Mouse (Mus musculus) v-Abl transformed pro-B cells (cell line): ENCODE results near the gene Nckap5l.

Experiments used
- in situ Hi-C, 2 experiments: fragments of 400-800 bp; cut with MboI; formaldehyde crosslinking; loops; one replicate each; pipeline ENCODE4 v1.15.1; 2025; ENCODE audit not compliant: unreplicated experiment in 2 of 2

Gene Nckap5l

GRCm38 (mm10) chr15:99457606-99458401 lies at the start of gene Nckap5l:
TSS of gene Nckap5l (minus strand) at chr15:99457748.
- in situ Hi-C loops = no loop called here

GRCm38 (mm10) chr15:99505324-99506095 lies 48.0 kb upstream of the Nckap5l start:
- in situ Hi-C loops = loop anchor here in 1 of 2 experiments (25.0 kb wide), 1 partner anchor 1518 kb away; no protein-coding TSS in a partner anchor

- in situ Hi-C loops = loop anchor here in 1 of 2 experiments (25.0 kb wide), 1 partner anchor 1516 kb away; no protein-coding TSS in a partner anchor
Observed at GRCm38 (mm10) chr15:99503256-99503655, 45.7 kb upstream of the Nckap5l start.

GRCm38 (mm10) chr15:99502311-99502831 lies 44.8 kb upstream of the Nckap5l start:
- in situ Hi-C loops = loop anchor here in 1 of 2 experiments (25.0 kb wide), 1 partner anchor 1515 kb away; no protein-coding TSS in a partner anchor

- in situ Hi-C loops = loop anchor here in 1 of 2 experiments (25.0 kb wide), 1 partner anchor 1514 kb away; no protein-coding TSS in a partner anchor
Observed at GRCm38 (mm10) chr15:99501292-99502260, 44.0 kb upstream of the Nckap5l start.

- in situ Hi-C loops = loop anchor here in 1 of 2 experiments (25.0 kb wide), 1 partner anchor 1513 kb away; no protein-coding TSS in a partner anchor
Observed at GRCm38 (mm10) chr15:99500320-99500719, 42.8 kb upstream of the Nckap5l start.

- in situ Hi-C loops = loop anchor here (5.0 to 25.0 kb wide), 3 partner anchors 188 to 1512 kb away; no protein-coding TSS in a partner anchor
Observed at GRCm38 (mm10) chr15:99499726-99500125, 42.2 kb upstream of the Nckap5l start.

- in situ Hi-C loops = loop anchor here in 1 of 2 experiments (5.0 to 10.0 kb wide), 2 partner anchors 189 to 406 kb away; no protein-coding TSS in a partner anchor
Observed at GRCm38 (mm10) chr15:99498781-99499180, 41.2 kb upstream of the Nckap5l start.

- in situ Hi-C loops = loop anchor here in 1 of 2 experiments (5.0 to 10.0 kb wide), 2 partner anchors 189 to 406 kb away; no protein-coding TSS in a partner anchor
Observed at GRCm38 (mm10) chr15:99498356-99498755, 40.8 kb upstream of the Nckap5l start.

GRCm38 (mm10) chr15:99497527-99498242 lies 40.1 kb upstream of the Nckap5l start:
- in situ Hi-C loops = loop anchor here in 1 of 2 experiments (5.0 to 10.0 kb wide), 2 partner anchors 190 to 407 kb away; no protein-coding TSS in a partner anchor

- in situ Hi-C loops = loop anchor here in 1 of 2 experiments (5.0 to 10.0 kb wide), 2 partner anchors 190 to 408 kb away; no protein-coding TSS in a partner anchor
Observed at GRCm38 (mm10) chr15:99497061-99497460, 39.5 kb upstream of the Nckap5l start.

GRCm38 (mm10) chr15:99484745-99485144 lies 27.2 kb upstream of the Nckap5l start:
- in situ Hi-C loops = no loop called here

- in situ Hi-C loops = no loop called here
Observed at GRCm38 (mm10) chr15:99475814-99476213, 18.3 kb upstream of the Nckap5l start.

GRCm38 (mm10) chr15:99474576-99474926 lies 17.0 kb upstream of the Nckap5l start, which contains the start of gene Bcdin3d:
TSS of gene Bcdin3d (minus strand) at chr15:99474730.
- in situ Hi-C loops = loop anchor here (5.0 kb wide), 1 partner anchor 157 kb away; no protein-coding TSS in a partner anchor

GRCm38 (mm10) chr15:99473801-99474575 lies 16.4 kb upstream of the Nckap5l start:
- in situ Hi-C loops = loop anchor here (5.0 kb wide), 1 partner anchor 157 kb away; no protein-coding TSS in a partner anchor

GRCm38 (mm10) chr15:99472972-99473371 lies 15.4 kb upstream of the Nckap5l start:
- in situ Hi-C loops = loop anchor here (5.0 kb wide), 1 partner anchor 156 kb away; no protein-coding TSS in a partner anchor

GRCm38 (mm10) chr15:99471677-99472063 lies 14.1 kb upstream of the Nckap5l start:
- in situ Hi-C loops = loop anchor here (5.0 kb wide), 1 partner anchor 154 kb away; no protein-coding TSS in a partner anchor
